Mouse (Mus musculus) kidney, embryonic 14.5 days (tissue): ENCODE measurements around the gene Mapkapk5. TPM values are rescaled to one million over a fixed set of nuclear protein-coding genes. Genes with fewer than 3 reads are reported as not detected.

Experiments
- ATAC-seq: fragments of 200-750 bp; cut with Nextera tagmentation; 2 replicates; pipeline ENCODE4 v1.8.0; 2017; ENCODE audit warnings: moderate number of reproducible peaks, mild to moderate bottlenecking, moderate TSS enrichment, moderate library complexity; ENCODE audit not compliant: low FRiP score, low TSS enrichment
- H3K27ac ChIP-seq: fragments of 300-500 bp; sonication (generic); 2 replicates; pipeline ENCODE4 v1.5.1; 2014; ENCODE audit warnings: low read depth, mild to moderate bottlenecking, low read length, moderate library complexity, mixed read lengths
- H3K27me3 ChIP-seq: fragments of 300-500 bp; sonication (generic); 2 replicates; pipeline ENCODE4 v1.6.1; 2014; ENCODE audit warnings: mild to moderate bottlenecking, low read length; ENCODE audit not compliant: control insufficient read depth, insufficient read depth
- H3K36me3 ChIP-seq: fragments of 300-500 bp; sonication (generic); 2 replicates; pipeline ENCODE4 v1.6.1; 2014; ENCODE audit warnings: low read length, mixed read lengths; ENCODE audit not compliant: control insufficient read depth, insufficient read depth
- H3K4me1 ChIP-seq: fragments of 300-500 bp; sonication (generic); 2 replicates; pipeline ENCODE4 v1.6.1; 2014; ENCODE audit warnings: low read length, mixed read lengths; ENCODE audit not compliant: control insufficient read depth, insufficient read depth
- H3K4me2 ChIP-seq: fragments of 300-500 bp; sonication (generic); replicated peaks from 2 replicates; pipeline ENCODE4 v1.6.1; 2014; ENCODE audit warnings: low read depth, mild to moderate bottlenecking, low read length
- H3K4me3 ChIP-seq: fragments of 300-500 bp; sonication (generic); 2 replicates; pipeline ENCODE4 v1.5.1; 2014; ENCODE audit warnings: mild to moderate bottlenecking, low read length
- H3K9ac ChIP-seq: fragments of 300-500 bp; sonication (generic); 2 replicates; pipeline ENCODE4 v1.6.1; 2014; ENCODE audit warnings: low read depth, mild to moderate bottlenecking, low read length, moderate library complexity
- H3K9me3 ChIP-seq: fragments of 300-500 bp; sonication (generic); 2 replicates; pipeline ENCODE4 v1.6.1; 2016; ENCODE audit warnings: low read length; ENCODE audit not compliant: control insufficient read depth
- WGBS: fragments of 180-500 bp; shearing (Covaris S2); extraction: QIAGEN DNeasy Blood & Tissue Kit; methylation state at CpG from one replicate; pipeline ENCODE4 v1.1.7; 2014; 5-methylcytosine and 5-hydroxymethylcytosine counted together
- polyA plus RNA-seq: library from polyadenylated mRNA; unstranded; fragments of >200 nt; fragmentation: Nextera tagmentation; extraction: Ambion mirVana; gene quantifications from 2 replicates; pipeline ENCODE4 v1.2.1, GENCODE M21; 2014

The Mapkapk5 gene
- polyA plus RNA-seq, result 42.2 and 59.7 TPM in 2 replicates

DNA sequence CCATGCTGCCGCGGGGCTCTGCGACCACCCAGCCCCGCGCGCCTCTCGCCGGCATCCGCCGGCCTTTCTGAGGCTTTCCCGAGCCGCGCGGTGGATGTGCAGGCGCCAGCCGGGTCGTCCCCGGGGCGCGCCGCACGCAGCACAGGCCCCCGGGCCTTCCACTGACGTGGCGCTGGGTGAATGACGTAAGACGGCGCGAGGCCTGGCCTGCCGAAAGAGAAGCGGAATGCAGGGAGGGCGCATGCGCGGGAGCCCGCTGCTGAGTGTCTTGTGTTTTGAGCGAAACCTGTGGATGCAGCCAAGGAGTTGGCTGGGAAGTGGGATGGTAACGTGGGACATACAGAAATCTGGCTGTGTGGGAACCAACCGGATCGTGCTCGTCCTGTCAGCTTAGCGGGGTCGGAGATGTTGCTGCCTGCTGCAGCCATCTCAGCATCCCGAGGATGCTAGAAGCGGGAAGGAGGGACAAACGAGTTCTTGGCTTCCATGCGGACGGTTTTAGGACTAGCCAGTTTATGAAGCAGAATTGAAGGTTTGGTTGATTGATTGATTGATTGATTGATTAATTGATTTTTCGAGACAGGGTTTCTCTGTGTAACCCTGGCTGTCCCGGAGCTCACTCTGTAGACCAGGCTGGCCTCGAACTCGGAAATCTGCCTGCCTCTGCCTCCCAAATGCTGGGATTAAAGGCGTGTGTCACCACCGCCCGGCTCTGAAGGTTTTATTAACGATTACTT is at the start of gene Mapkapk5:
Gene Mapkapk5 (minus strand): TSS at position 113 of the 737 bp plus-strand sequence.
- peak within 1 kb of the TSS; percentile 93 for H3K4me2 ChIP-seq
- peaks cover 2% of the 10 kb centered on the region; the same call in 1 of the 2 replicates for H3K9me3 ChIP-seq
- peak within 1 kb of the TSS; percentile 89 for H3K27ac ChIP-seq
- peak within 1 kb of the TSS; percentile 99 for H3K9ac ChIP-seq
- ATAC-seq, result peak; percentile 94
- 2% methylated on average over 46 of the region's 55 CpGs for WGBS
- peak within 1 kb of the TSS; percentile 100 for H3K4me3 ChIP-seq
- no peaks in the 10 kb centered on the region for H3K36me3 ChIP-seq
- H3K27me3 ChIP-seq, result no peaks in the 10 kb centered on the region
- H3K4me1 ChIP-seq, result peaks cover 16% of the 10 kb centered on the region

GRCm38 (mm10) chr5:121594714-121595313 is 49.1 kb upstream of the Mapkapk5 start:
- no peak for ATAC-seq
- 85% methylated on average over 6 of the region's 6 CpGs for WGBS
- Histone ChIP-seq H3K4me1 (peaks cover 17% of the 10 kb centered on the region), H3K4me2 (no peak overlapping the region), H3K36me3 (no peaks in the 10 kb centered on the region), H3K9me3 (no peaks in the 10 kb centered on the region), H3K4me3 (no peak overlapping the region), H3K27me3 (no peaks in the 10 kb centered on the region), H3K9ac (no peak overlapping the region), H3K27ac (no peak overlapping the region)

DNA sequence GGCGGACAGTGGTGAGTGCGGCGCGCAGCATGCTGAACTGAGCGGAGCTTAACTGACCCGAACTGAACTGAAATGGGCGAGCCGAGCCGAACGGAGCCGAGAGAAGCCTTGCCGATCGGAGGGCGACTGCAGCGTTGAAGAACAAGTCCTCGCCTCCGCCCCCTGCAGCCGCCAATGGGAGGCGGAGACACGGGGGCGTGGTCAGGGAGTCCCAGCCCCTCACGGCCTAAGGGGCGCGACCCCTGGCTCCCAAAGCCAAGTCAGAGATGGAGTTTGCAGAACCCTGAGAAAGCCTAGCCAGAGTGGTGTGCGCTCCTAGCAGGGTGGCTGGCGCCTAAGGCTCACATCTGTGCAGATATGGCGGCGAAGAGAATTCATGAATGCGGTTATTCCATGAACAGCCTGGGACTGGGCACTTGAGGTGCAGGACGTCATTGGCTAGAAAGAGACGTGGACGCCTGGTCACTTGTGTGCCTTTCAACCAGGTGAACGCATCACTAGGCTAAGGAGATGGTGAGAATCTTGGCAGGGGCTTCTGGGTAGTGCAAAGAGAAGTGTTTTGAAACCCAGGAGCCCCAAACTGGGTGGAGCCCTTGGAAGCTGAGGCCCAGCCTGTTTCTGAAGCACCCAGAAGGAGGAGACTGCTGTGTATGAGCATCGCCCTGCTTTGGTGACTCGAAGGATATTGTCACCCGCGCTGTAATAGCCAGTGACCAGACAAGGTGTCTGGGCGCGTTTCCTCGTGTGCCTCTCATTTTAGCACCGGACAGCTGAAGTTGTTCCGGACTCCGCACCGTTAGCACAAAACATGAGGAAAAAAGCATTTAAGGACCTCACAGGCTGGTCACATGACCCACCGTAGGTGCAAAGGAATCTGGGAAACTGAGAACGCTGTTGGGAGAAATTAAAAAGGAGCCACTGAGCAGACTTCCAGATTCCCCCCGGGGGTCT is 48.0 kb upstream of the Mapkapk5 start, which contains the start of gene Aldh2:
Gene Aldh2 (minus strand): TSS at position 374 of the 951 bp plus-strand sequence.
- H3K9me3 ChIP-seq, result no peaks in the 10 kb centered on the region
- 3% methylated on average over 47 of the region's 47 CpGs for WGBS
- peak within 1 kb of the TSS; percentile 65 for H3K27ac ChIP-seq
- peak; percentile 92 for ATAC-seq
- H3K36me3 ChIP-seq, result no peaks in the 10 kb centered on the region
- H3K4me1 ChIP-seq, result peaks cover 17% of the 10 kb centered on the region
- H3K4me3 ChIP-seq, result peak within 1 kb of the TSS; percentile 80
- H3K4me2 ChIP-seq, result peak within 1 kb of the TSS; percentile 94
- peak within 1 kb of the TSS; percentile 78 for H3K9ac ChIP-seq
- H3K27me3 ChIP-seq, result no peaks in the 10 kb centered on the region

- Histone ChIP-seq H3K4me1 (peaks cover 17% of the 10 kb centered on the region), H3K9me3 (no peaks in the 10 kb centered on the region), H3K27ac (peak overlapping the region; percentile 32; the same call in 1 of the 2 replicates), H3K27me3 (no peaks in the 10 kb centered on the region), H3K36me3 (no peaks in the 10 kb centered on the region), H3K4me2 (peak overlapping the region; percentile 94), H3K9ac (peak overlapping the region; percentile 78), H3K4me3 (peak overlapping the region; percentile 80)
- 4% methylated on average over 33 of the region's 33 CpGs for WGBS
- peak; percentile 58 for ATAC-seq
These were observed 47.2 kb upstream of the Mapkapk5 start for GRCm38 (mm10) chr5:121592816-121593407.

- H3K36me3 ChIP-seq, result no peaks in the 10 kb centered on the region
- H3K4me1 ChIP-seq, result peaks cover 17% of the 10 kb centered on the region
- H3K27me3 ChIP-seq, result no peaks in the 10 kb centered on the region
- 51% methylated on average over 11 of the region's 11 CpGs for WGBS
- no peak overlapping the region for H3K27ac ChIP-seq
- 0 out of 2 replicates have a peak overlapping the region, but pooled peaks have one; percentile 78 for H3K9ac ChIP-seq
- H3K4me3 ChIP-seq, result peak overlapping the region; percentile 80
- ATAC-seq, result no peak
- peak overlapping the region; percentile 94 for H3K4me2 ChIP-seq
- H3K9me3 ChIP-seq, result no peaks in the 10 kb centered on the region
These were observed 46.5 kb upstream of the Mapkapk5 start for GRCm38 (mm10) chr5:121592064-121592815.

DNA sequence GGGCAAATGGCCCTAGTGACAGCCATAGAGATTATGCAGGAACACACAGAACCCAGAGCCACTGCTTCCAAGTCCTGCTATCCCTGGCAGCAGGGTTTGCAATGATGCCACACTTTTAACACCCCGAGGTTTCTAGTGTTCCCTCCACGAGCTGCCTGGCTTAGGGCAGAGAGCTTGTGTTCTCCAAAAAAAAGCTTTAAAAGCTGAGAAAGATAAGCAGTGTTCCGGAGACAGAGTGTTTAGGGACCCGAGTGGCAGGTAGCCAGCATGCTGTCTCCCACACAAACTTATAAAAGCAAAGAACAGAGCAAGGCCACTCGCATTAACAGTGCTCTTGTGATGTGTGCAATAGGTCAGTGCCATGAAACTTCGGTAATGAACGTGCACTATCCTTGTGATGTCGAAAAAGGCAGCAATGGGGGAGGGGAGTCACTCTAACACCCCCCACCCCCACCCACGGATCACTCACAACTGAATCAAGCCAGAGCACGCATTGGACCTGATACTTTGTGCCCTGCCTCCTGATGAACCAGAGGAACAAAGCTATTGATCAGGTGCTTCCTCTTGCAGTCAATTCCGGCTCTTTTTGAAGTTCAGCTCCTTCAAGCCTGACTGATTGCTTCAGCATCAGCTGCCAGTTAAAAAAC is 45.8 kb upstream of the Mapkapk5 start:
- H3K4me3 ChIP-seq, result no peak overlapping the region

DNA sequence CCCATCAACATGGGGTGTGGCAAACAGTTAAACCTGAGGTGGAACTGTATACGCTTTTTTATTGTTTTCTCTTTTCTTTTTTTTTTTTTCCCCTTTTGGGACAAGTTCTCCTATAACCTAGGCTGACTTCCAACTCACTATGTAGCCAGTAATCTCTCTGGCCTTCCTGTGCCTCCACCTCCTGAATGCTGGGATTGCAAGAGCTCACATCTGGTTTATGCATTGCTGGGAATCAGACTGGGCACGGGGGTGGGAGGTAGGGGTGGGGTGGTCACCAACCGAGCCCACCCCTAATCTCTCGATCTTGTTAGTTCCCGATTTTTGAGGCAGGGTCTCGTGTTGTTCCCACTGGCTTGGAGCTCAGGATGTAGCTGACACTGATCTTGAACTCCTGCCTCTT is 44.2 kb upstream of the Mapkapk5 start:
- no peaks in the 10 kb centered on the region for H3K9me3 ChIP-seq
- no peak for ATAC-seq
- H3K27me3 ChIP-seq, result no peaks in the 10 kb centered on the region
- H3K4me2 ChIP-seq, result no peak overlapping the region
- H3K4me3 ChIP-seq, result no peak overlapping the region
- 90% methylated on average over 6 of the region's 6 CpGs for WGBS
- H3K27ac ChIP-seq, result no peak overlapping the region
- H3K36me3 ChIP-seq, result no peaks in the 10 kb centered on the region
- no peak overlapping the region for H3K9ac ChIP-seq
- H3K4me1 ChIP-seq, result peaks cover 23% of the 10 kb centered on the region

More for the DNA sequence above, 45.8 kb upstream of the Mapkapk5 start:
- Histone ChIP-seq H3K27ac (no peak overlapping the region), H3K9ac (no peak overlapping the region), H3K4me2 (no peak overlapping the region; the same call in 1 of the 2 replicates), H3K9me3 (no peaks in the 10 kb centered on the region), H3K27me3 (no peaks in the 10 kb centered on the region), H3K36me3 (no peaks in the 10 kb centered on the region), H3K4me1 (peaks cover 23% of the 10 kb centered on the region)
- WGBS, result 54% methylated on average over 11 of the region's 11 CpGs
- no peak for ATAC-seq
